Mouse (Mus musculus): ENCODE results near the gene Fbrsl1.
A peak's percentile ranks its signal among the peaks of the same experiment; 100 is the strongest.

DNA sequence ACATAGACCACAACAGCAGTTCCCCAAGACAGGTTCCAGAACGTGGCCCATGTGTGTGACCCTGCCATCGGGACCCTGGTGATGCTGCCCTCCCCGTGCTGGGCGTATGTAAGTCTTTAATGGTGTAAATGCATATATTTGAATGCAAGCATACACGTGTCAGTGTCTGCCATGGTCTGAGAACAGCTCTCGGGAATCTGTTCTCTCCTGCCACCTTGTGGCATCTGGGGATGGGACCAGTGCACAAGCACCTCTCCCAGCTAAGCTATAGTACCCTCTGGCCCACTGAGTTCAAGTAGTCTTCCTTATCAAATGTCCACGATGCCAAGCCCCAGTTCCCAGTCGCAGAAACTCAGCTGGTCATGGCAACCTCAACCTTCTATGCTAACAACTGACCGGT is 19.3 kb downstream of the Fbrsl1 start:
- TF ChIP-seq CTCF (IDR thresholded peaks at IDR 0.05; ENCODE audit: control insufficient read depth, insufficient read depth, insufficient replicate concordance, low read depth, low read length) (peak; percentile 38; the same call in 1 of the 2 replicates), POLR2A (IDR thresholded peaks at IDR 0.05; ENCODE audit: control insufficient read depth, low read depth, low read length) (no peak)

All from testis, adult 2 months (tissue).